Mouse (Mus musculus) midbrain, embryonic 14.5 days (tissue): ENCODE measurements around the gene Arhgap42. TPM values are rescaled to one million over a fixed set of nuclear protein-coding genes. Genes with fewer than 3 reads are reported as not detected.

Experiments used
- ATAC-seq: fragments of 200-750 bp; cut with Nextera tagmentation; 2 replicates; pipeline ENCODE4 v1.8.0; 2017; ENCODE audit warnings: moderate number of reproducible peaks, moderate library complexity; ENCODE audit not compliant: low FRiP score, low TSS enrichment
- DNase-seq: peaks from one replicate; pipeline ENCODE4 v3.0.0-alpha.2; 2015
- H3K27ac ChIP-seq: fragments of 300-500 bp; sonication (generic); replicated peaks from 2 replicates; pipeline ENCODE4 v1.5.1; 2014; ENCODE audit warnings: mild to moderate bottlenecking, low read depth, low read length, moderate library complexity
- H3K27me3 ChIP-seq: fragments of 300-500 bp; sonication (generic); 2 replicates; pipeline ENCODE4 v1.6.1; 2014; ENCODE audit warnings: low read length, control low read depth, mixed read lengths; ENCODE audit not compliant: control insufficient read depth, insufficient read depth
- H3K36me3 ChIP-seq: fragments of 300-500 bp; sonication (generic); 2 replicates; pipeline ENCODE4 v1.6.1; 2014; ENCODE audit warnings: low read length, control low read depth; ENCODE audit not compliant: control insufficient read depth, insufficient read depth
- H3K4me1 ChIP-seq: fragments of 300-500 bp; sonication (generic); 2 replicates; pipeline ENCODE4 v1.6.1; 2014; ENCODE audit warnings: mild to moderate bottlenecking, antibody characterized with exemption, low read length, control low read depth; ENCODE audit not compliant: control insufficient read depth, insufficient read depth
- H3K4me2 ChIP-seq: fragments of 300-500 bp; sonication (generic); 2 replicates; pipeline ENCODE4 v1.6.1; 2014; ENCODE audit warnings: mild to moderate bottlenecking, low read length, moderate library complexity
- H3K4me3 ChIP-seq: fragments of 300-500 bp; sonication (generic); replicated peaks from 2 replicates; pipeline ENCODE4 v1.5.1; 2014; ENCODE audit warnings: low read depth, low read length
- H3K9ac ChIP-seq: fragments of 300-500 bp; sonication (generic); replicated peaks from 2 replicates; pipeline ENCODE4 v1.6.1; 2014; ENCODE audit warnings: mild to moderate bottlenecking, low read length, moderate library complexity
- H3K9me3 ChIP-seq: fragments of 300-500 bp; sonication (generic); 2 replicates; pipeline ENCODE4 v1.6.1; 2016; ENCODE audit warnings: low read length, control low read depth, mixed read lengths; ENCODE audit not compliant: control insufficient read depth
- WGBS: fragments of 180-500 bp; shearing (Covaris S2); extraction: QIAGEN DNeasy Blood & Tissue Kit; methylation state at CpG from one replicate; pipeline ENCODE4 v1.1.7; 2014; 5-methylcytosine and 5-hydroxymethylcytosine counted together
- polyA plus RNA-seq: library from polyadenylated mRNA; unstranded; fragments of >200 nt; fragmentation: Nextera tagmentation; extraction: Ambion mirVana; gene quantifications from 2 replicates; pipeline ENCODE4 v1.2.1, GENCODE M21; 2014

The Arhgap42 gene
- 10.5 and 16.8 TPM in 2 replicates for polyA plus RNA-seq

DNA sequence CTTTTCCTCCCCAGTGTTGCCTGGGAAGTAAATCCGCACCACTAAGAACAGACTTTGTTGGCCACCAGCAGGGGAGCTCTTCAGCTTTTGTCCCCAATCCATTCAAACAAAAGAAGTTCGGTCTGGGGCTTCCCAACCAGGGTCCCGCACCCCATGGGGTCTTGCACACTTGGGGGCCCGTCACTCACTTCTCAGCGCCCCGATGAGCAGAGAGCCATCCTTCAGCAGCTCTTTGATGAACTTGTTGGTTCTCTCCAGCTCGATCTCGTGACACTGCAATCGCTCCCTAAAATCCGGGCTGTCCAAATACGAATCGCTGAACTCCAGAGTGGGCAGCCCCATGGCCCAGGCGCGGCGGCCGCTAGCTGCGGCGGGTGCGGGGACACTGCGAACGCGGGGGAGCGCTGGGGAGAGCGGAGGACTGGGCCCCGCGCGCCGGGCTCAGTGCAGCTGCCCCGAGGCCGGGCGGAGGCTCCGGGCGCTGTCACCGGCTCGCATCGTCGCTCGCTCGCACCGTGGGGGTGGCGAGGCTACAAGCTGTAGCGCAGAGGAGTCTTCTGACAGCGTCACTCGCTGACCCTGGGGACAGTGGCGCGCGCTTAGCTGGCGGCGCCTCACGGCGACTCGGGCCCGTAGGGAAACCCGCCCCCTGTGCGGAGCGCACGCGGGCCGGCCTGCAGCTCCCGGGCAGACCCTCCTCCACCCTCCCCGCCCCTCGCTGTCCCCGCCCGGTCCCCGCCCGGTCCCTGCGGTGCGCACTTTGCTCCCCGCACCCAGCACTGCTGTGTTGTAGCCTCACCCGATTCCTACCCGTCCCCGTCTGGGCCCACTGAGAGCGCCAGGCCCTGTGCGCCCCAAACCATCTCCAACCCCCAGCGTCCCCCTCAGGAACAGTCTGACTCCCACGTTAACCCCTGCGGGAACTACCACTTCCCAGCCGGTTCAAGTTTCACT, at the start of gene Arhgap42:
TSS of gene Arhgap42 (minus strand) at position 664 of the 954 bp plus-strand sequence.
- ATAC-seq (peak; percentile 89), DNase-seq (peak; percentile 86)
- Histone ChIP-seq H3K9ac (peak within 1 kb of the TSS; percentile 88), H3K4me1 (peaks cover 2% of the 10 kb centered on the region; the same call in 1 of the 2 replicates), H3K4me3 (peak within 1 kb of the TSS; percentile 82), H3K9me3 (no peaks in the 10 kb centered on the region), H3K4me2 (peak within 1 kb of the TSS; percentile 78), H3K27me3 (no peaks in the 10 kb centered on the region), H3K27ac (peak within 1 kb of the TSS; percentile 84), H3K36me3 (no peaks in the 10 kb centered on the region)
- under 1% methylated on average over 78 of the region's 78 CpGs for WGBS

- Histone ChIP-seq H3K36me3 (no peaks in the 10 kb centered on the region), H3K4me2 (no peak overlapping the region), H3K4me1 (no peaks in the 10 kb centered on the region), H3K9me3 (no peaks in the 10 kb centered on the region), H3K27me3 (no peaks in the 10 kb centered on the region), H3K9ac (no peak overlapping the region), H3K27ac (no peak overlapping the region), H3K4me3 (no peak overlapping the region)
- DNase-seq (no peak), ATAC-seq (no peak)
- WGBS: 87% methylated on average over 2 of the region's 2 CpGs
Observed at GRCm38 (mm10) chr9:9288140-9288539, 49.2 kb upstream of the Arhgap42 start.

DNA sequence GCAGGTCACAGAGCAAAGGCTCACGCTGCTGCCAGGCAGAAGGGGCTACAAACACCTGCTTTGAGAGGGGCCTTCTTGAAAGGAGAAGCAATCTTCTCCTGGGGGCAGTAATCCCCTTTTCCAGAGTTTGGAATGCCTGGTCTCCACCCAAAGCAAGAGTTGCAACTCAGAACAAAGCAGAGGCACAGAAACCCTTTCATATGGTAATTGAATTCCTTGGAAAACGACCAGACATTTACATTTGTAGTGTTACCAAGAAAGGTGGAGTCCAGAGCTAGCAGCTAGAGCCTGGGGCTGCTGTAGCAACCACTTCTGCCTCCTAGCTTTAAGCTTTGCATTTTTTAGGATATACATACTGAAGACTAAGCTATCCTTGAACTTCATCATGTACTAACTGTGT, 30.4 kb upstream of the Arhgap42 start:
- no peaks in the 10 kb centered on the region for H3K36me3 ChIP-seq
- no peak overlapping the region for H3K27ac ChIP-seq
- H3K4me1 ChIP-seq: no peaks in the 10 kb centered on the region
- no peak overlapping the region for H3K9ac ChIP-seq
- ATAC-seq: no peak; the same call in 1 of the 2 replicates
- H3K9me3 ChIP-seq: no peaks in the 10 kb centered on the region
- H3K4me2 ChIP-seq: no peak overlapping the region
- H3K4me3 ChIP-seq: no peak overlapping the region
- no peaks in the 10 kb centered on the region for H3K27me3 ChIP-seq
- DNase-seq: peak; percentile 51
- 4% methylated on average over 2 of the region's 2 CpGs for WGBS

DNA sequence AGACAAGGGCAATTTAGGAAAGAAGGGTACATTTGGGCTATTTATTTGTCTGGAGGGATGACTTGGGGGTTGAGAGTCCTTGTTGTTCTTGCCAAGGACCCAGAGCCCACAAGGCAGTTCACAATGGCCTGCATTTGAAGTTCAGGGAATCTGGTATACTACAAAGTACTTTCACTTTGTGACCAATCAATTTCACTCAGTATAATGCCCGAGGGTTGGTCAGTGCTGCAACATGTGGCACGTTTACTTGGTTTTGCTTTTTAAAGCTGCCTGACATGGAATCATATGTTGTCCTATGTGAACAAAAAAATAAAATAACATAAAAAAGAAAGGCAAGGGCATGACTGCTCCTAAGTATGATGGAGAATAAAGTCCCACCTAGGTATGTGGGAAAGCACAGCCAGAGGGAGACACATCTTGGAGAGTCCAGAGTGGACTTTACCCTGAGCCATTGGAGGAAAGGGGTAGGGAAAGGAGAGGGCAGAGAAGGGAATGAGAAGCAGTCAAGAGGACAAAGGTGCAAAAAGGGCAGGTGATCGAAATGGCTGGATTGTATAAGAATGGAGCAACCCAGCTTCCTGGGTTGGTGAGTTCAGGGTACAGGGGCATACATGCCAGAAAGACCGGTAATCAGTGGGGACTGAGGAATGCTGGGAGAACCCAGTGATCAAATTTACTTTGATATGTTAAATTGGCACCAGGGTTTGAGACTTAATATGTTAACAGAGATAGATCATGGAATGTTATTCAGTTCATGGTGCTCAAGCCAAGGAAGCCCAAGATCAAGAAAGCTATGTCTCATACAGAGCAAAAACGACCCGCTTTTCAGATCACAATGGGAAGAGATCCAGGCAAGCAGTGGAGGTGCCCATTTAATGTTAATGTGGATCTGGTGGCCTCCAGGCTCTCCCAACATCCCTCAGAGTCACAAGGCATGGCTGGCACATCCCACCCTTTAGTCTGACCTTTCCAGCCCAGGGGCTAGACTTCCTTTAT, 29.0 kb upstream of the Arhgap42 start:
- Histone ChIP-seq H3K27ac (no peak overlapping the region), H3K4me3 (no peak overlapping the region), H3K36me3 (no peaks in the 10 kb centered on the region), H3K4me1 (no peaks in the 10 kb centered on the region), H3K9ac (no peak overlapping the region), H3K9me3 (no peaks in the 10 kb centered on the region), H3K27me3 (no peaks in the 10 kb centered on the region), H3K4me2 (no peak overlapping the region)
- DNase-seq (no peak), ATAC-seq (no peak)
- 82% methylated on average over 6 of the region's 6 CpGs for WGBS

DNA sequence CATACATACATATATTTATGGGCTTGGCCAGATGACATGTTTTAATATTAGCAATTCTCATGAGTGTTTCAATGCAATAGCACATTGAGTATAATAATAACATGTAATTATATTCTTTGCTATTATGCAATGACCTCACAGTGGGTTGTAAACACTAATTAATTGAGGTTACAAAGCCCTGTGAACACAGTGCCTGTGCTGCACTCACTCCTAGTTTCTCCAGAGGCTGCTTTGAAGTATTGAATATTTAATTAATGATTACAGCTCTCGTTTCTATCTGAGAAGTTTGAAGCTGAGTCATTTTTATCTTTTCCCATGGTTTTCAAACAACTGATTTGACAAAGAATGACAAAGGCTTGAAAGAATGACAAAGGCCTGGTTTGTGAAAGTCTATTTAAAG, 24.6 kb upstream of the Arhgap42 start:
- no peak overlapping the region for H3K9ac ChIP-seq
- no peak overlapping the region for H3K4me3 ChIP-seq
- H3K9me3 ChIP-seq: no peaks in the 10 kb centered on the region
- no peaks in the 10 kb centered on the region for H3K36me3 ChIP-seq
- no peaks in the 10 kb centered on the region for H3K4me1 ChIP-seq
- DNase-seq: peak; percentile 26
- WGBS: 42% methylated on average over 1 of the region's 1 CpGs
- H3K27ac ChIP-seq: no peak overlapping the region
- H3K27me3 ChIP-seq: no peaks in the 10 kb centered on the region
- ATAC-seq: no peak
- H3K4me2 ChIP-seq: no peak overlapping the region

- ATAC-seq: no peak
- Histone ChIP-seq H3K9ac (no peak overlapping the region), H3K4me3 (no peak overlapping the region), H3K27ac (no peak overlapping the region), H3K4me1 (no peaks in the 10 kb centered on the region), H3K36me3 (no peaks in the 10 kb centered on the region), H3K9me3 (no peaks in the 10 kb centered on the region), H3K4me2 (no peak overlapping the region), H3K27me3 (no peaks in the 10 kb centered on the region)
- no peak for DNase-seq
- 84% methylated on average over 2 of the region's 2 CpGs for WGBS
Observed at GRCm38 (mm10) chr9:9262479-9262878, 23.6 kb upstream of the Arhgap42 start.

GRCm38 (mm10) chr9:9254764-9255163, 15.9 kb upstream of the Arhgap42 start:
- DNase-seq: no peak
- Histone ChIP-seq H3K27me3 (no peaks in the 10 kb centered on the region), H3K27ac (no peak overlapping the region), H3K4me1 (no peaks in the 10 kb centered on the region), H3K4me2 (no peak overlapping the region), H3K9ac (no peak overlapping the region), H3K4me3 (no peak overlapping the region), H3K36me3 (no peaks in the 10 kb centered on the region), H3K9me3 (no peaks in the 10 kb centered on the region)
- ATAC-seq: no peak
- WGBS: 98% methylated on average over 1 of the region's 1 CpGs

DNA sequence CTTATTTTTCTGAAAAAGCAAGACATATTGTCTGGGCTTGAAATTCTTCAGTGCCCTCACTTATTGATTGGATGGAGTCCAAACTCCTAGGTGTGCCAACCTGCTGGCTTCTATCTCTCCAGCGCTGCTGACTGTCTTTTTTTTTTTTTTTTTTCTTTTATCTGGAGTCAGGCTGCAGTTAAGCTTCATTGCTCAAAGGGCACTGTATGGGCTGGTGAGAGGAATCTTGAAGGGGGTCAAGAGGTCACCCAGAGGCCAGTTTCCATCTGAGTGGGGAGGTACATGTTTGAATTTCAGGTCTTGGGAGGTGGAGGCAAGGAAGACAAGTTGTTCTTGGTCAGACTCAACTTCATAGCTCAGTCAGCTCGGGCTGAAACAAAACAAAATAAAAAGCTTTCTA, 9.6 kb upstream of the Arhgap42 start:
- ATAC-seq: no peak

More for the DNA sequence above, 9.6 kb upstream of the Arhgap42 start:
- Histone ChIP-seq H3K4me3 (no peak overlapping the region), H3K36me3 (no peaks in the 10 kb centered on the region), H3K27ac (no peak overlapping the region), H3K9me3 (no peaks in the 10 kb centered on the region), H3K9ac (no peak overlapping the region), H3K4me1 (no peaks in the 10 kb centered on the region), H3K27me3 (no peaks in the 10 kb centered on the region), H3K4me2 (no peak overlapping the region)
- 31% methylated on average over 2 of the region's 2 CpGs for WGBS
- no peak for DNase-seq
